ENCODE assay signal across 21 mouse cellular contexts in the genomic region with DNA sequence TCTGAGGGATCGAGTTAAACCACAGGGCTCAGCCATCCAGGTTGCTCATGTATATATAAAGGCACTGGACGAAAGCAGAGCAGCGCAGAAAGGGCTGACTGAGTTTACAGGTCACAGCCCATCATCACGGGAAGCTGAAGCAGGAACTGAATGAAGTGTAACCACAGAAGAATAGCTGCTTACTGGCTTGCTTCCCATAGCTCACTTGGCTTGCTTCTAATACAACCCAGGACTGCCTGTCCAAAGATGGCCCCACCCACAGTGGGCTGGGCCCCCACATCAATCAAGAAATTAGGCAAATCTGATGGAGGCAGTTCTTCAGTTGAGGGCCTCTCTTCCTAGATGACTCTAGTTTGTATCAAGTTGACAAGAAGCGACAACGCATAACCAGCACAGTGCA. TPM values are rescaled to one million over a fixed set of nuclear protein-coding genes. Genes with fewer than 3 reads are reported as not detected.
DNase-seq lines count a peak whose midpoint lies in the region; ATAC-seq and TF ChIP-seq lines count a peak whose summit lies in the region.
"Had no signal": no experiment of that assay in that cellular context is flagged by ENCODE, and none has a peak within 500 bp of the region (broad histone marks: within the 10 kb centered on the region; RNA-seq: fewer than 3 reads in every experiment).

No protein-coding gene starts in this region.

- H3K4me3 ChIP-seq in gastrocnemius, adult 2 months: no peak overlapping the region
- H3K4me3 ChIP-seq: heart, embryonic 10.5 days; hindbrain, embryonic 12.5 days; limb, embryonic 12.5 days; midbrain, embryonic 15.5 days; neural tube, embryonic 12.5 days had no signal

- no peak overlapping the region for H3K27ac ChIP-seq in gastrocnemius, adult 2 months
- H3K27ac ChIP-seq: heart, embryonic 10.5 days; hindbrain, embryonic 12.5 days; limb, embryonic 12.5 days; midbrain, embryonic 15.5 days; neural tube, embryonic 12.5 days had no signal

- ATAC-seq in hematopoietic stem cell, adult 5-6 weeks (replicated peaks in 1 of 2; ENCODE audit: insufficient read depth in 1 of 2, low FRiP score in 2 of 2, low TSS enrichment in 1 of 2, low read depth in 1 of 2, poor library complexity in 2 of 2, severe bottlenecking in 2 of 2): peak; percentile 50 to 57; a peak in 3 of 4 replicates
- ATAC-seq: activated CD4-positive, CD25-positive, alpha-beta regulatory T cell, adult 4 months; forebrain, postnatal 0 days; liver, postnatal 0 days; midbrain, embryonic 15.5 days had no signal

- DNase-seq in gastrocnemius, adult 2 months: peak; percentile 11
- DNase-seq in gastrocnemius, adult 18-20 months (ENCODE audit: low spot score): no peak
- peak; percentile 48 for DNase-seq in Muller cell, postnatal 12 days (ENCODE audit: inconsistent ontology term)
- peak; percentile 47 for DNase-seq in lung, postnatal 14 days
- no peak for DNase-seq in B cell, adult 2 months
- no peak for DNase-seq in urinary bladder, adult 2 months (ENCODE audit: low spot score)
- DNase-seq in heart, postnatal 36 days: no peak
- DNase-seq: cerebellum, adult 2 months; cerebellum, postnatal 36 days; forebrain, postnatal 0 days; kidney, adult 11 months; layer of hippocampus, postnatal 36 days; liver, postnatal 0 days; thymus, postnatal 25 days had no signal

- intact Hi-C loops in gastrocnemius, adult 2 months (cut with DNase I): no loop called here
- intact Hi-C loops in heart, postnatal 36 days (cut with DNase I): no loop called here

- no peak for TF ChIP-seq CTCF in gastrocnemius, adult 2 months (IDR thresholded peaks at IDR 0.05)

RNA-seq across cellular contexts. Expression of a gene that starts 16.4 kb away (rescaled TPM):
- 10 to 100 TPM; 35.6 to 37.2 TPM for total RNA-seq in gastrocnemius, adult 2 months (2021)
- total RNA-seq in gastrocnemius, adult 18-20 months (2021): 10 to 100 TPM; 40.3 to 42.5 TPM
- total RNA-seq in hematopoietic stem cell, adult 5-6 weeks (2017): 26.9 and 42.6 TPM in 2 replicates
- polyA plus RNA-seq in urinary bladder, adult 2 months (2012; rRNA removed): 57.3 and 74.4 TPM in 2 replicates
- total RNA-seq in heart, postnatal 36 days (2021): 10 to 100 TPM; 32.1 to 34.2 TPM

Comparison
In these comparisons a context has a peak if more than half of its experiments do, and no peak if none do; other contexts are left out.
1. DNase-seq: peak in gastrocnemius, adult 2 months (single experiment), Muller cell, postnatal 12 days (single experiment) and lung, postnatal 14 days (single experiment); none in gastrocnemius, adult 18-20 months (single experiment), B cell, adult 2 months (0 of 2), urinary bladder, adult 2 months (single experiment) and heart, postnatal 36 days (0 of 2).